Mouse (Mus musculus): Measurements from ENCODE around the gene Large1.
A peak's percentile ranks its signal among the peaks of the same experiment; 100 is the strongest.
"Not testable (repeated sequence)": the region's sequence is repeated elsewhere in the genome, so short reads cannot be mapped to it uniquely, and the experiment has no call there.

Large1 gene

DNA sequence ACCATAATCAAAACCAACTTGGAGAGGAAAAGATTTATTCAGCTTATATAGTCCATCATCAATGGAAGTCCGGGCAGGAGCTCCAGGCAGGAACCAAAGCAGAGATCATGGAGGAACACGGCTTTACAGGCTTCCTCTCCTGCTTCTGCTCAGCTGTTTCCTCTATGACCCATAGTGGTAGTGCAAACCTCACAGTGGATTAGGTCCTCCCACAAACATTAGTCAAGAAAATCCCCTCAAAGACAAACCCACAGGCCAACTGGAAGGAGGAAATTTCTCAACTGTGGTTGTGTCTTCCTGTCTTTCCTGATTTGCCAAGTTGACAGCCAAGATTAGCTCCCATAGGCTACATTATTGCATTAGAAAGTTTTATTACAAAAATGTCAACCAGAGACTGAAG lies 59.7 kb downstream of the Large1 start:
- no peak for DNase-seq

GRCm38 (mm10) chr8:73291630-73292029 lies 61.7 kb downstream of the Large1 start:
- no peak for DNase-seq

DNA sequence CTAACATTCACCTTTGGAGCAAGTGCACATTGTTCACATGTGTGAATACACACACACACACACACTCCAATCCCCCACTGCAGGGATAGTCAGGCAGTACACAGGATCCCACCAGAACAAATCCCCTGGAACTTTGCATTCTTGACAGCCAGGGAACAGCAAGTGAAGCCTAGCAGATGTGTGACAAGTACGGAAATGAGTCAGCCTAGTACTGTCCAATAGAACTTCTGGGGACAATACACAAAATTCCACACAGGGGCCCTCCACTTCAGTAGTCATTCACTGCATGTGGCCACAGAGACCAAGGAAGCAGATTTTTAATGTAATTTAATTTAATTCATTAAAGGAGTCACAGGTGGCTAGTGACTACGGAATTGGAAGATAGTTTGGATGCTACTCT lies 62.7 kb downstream of the Large1 start:
- no peak for DNase-seq

DNA sequence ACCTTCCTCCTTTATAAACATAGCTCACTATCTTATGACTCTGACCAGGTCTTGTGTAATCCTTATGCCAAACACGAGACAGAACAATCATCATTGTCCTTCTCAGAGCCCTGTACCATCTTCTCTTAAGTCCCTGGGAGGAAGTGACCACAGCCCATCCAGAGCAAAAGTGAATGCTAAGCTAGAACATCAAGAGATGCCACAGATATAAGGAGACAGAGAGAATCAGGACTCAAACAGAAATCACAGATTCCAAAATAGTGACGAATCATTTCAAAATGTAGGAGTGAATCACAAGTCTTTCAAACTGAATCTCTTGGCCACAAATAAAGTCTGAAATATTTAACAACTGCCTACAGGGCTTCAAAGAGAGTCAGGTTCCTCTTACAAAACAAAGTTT lies 63.5 kb downstream of the Large1 start:
- no peak for DNase-seq

DNA sequence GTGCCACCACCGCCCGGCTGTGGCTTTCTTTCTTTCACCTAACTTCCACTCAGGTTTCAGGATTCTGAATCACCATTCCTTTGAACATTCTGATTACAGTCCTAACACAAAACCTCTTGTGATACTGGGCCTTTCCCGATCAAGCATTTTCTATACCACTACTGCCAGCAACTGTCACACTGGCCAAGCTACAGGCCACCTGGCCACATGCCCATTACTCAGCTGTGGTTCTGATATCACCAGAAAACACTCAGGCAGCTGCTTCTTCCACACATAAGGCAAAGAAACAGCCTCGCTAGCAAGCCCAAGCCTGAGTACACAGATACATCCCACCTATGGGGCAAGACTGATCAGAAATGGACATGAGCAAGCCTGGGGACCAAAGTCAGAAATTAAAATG lies 71.3 kb downstream of the Large1 start:
- DNase-seq, result no peak

DNA sequence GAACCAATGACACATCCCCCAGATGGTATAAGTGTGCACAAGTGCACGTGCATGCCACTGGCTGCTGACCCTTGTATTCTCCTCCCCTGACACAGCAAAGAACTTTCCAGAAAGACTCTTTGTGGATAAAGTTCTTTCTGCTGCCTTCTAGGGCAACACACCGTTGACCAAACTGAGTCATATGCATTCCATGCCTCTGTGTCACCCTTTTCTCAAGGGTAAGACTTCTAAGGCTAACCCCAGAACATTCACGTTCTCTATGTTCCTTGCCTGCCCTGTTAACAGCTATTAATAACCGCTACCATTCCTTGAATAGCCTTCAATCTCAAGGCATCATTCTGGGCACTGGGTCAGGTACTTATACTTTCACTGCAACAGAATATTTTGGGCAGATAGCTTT lies 77.3 kb downstream of the Large1 start:
- no peak for DNase-seq

GRCm38 (mm10) chr8:73275445-73275844 lies 77.9 kb downstream of the Large1 start:
- DNase-seq, result not testable (repeated sequence)

DNA sequence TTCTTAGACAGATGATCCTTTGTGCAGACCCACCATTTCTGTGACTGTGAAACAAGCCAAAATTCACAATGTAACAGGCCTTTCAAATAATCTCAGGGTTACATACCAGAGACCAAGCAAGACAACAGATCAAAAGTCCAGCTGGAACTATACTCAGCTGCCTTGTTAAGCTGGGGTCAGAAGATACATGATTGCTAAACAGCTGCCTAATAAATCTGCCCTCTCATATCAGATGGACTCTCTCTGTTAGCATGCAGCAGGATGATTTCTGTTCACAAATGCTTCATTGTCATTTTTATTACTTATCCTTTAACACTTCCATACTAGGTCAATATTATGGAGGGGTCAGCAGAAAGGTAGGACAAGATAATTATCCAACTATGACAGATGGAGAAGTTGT lies 80.2 kb downstream of the Large1 start:
- DNase-seq, result no peak

DNA sequence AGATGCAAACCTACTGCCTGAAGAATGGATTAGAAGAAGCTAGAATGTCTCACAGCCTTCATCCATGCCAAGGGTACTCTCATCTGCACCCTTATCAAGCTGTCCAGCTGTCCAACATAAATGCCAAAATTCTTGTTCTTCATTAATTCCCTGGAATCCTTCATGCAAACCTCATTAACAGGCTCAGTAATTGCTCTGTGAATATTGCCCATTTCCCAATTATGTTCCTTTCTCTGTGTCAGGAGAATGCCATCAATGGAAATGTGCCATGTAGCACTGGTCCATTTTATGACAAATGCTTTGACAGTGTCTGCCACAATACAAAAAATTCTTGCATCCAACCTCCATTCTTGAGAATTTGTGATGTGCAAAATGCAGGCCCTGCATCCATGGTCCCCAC lies 82.3 kb downstream of the Large1 start:
- DNase-seq, result no peak

- no peak for DNase-seq
Measured at GRCm38 (mm10) chr8:73257981-73258380, 95.4 kb downstream of the Large1 start.

GRCm38 (mm10) chr8:73244186-73244585 lies 109.2 kb downstream of the Large1 start:
- DNase-seq, result no peak

DNA sequence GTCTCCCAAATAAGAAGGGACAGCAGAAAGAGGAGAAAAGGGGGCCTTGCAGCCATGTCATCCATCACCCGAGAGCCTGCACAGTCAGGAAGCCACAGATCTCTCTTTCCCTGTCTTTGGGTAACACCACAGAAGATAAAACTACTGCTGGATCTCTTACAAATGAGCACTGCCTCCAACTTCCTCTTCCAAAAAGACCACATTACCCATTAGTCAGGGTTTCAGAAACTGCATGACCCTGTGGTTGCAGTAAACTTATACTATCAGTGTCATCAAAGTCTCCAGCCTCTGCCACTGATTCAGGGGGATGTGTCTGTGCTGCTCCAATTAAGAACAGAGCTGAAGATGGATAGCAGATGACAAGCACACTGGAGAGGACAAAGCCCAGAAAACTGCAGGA lies 111.3 kb downstream of the Large1 start:
- DNase-seq, result no peak

DNA sequence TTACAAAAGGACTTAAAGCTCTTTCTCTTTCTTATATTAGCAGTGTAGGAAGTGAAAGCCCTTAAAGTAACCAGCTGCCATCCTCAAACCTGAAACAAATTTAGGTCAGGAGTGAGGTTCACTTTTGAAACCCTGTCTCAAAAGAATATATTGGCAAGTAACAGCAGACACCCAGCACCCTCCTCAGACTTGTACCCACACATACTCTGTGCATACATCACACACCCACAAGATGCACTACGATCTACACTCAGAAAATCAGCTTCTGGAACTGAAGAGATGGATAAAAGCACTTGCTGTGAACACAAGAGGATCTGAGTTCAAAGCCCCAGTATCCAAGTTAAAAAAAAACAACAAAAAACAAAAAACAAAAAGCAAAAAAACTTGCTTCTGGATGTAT lies 119.1 kb downstream of the Large1 start:
- no peak for DNase-seq

DNA sequence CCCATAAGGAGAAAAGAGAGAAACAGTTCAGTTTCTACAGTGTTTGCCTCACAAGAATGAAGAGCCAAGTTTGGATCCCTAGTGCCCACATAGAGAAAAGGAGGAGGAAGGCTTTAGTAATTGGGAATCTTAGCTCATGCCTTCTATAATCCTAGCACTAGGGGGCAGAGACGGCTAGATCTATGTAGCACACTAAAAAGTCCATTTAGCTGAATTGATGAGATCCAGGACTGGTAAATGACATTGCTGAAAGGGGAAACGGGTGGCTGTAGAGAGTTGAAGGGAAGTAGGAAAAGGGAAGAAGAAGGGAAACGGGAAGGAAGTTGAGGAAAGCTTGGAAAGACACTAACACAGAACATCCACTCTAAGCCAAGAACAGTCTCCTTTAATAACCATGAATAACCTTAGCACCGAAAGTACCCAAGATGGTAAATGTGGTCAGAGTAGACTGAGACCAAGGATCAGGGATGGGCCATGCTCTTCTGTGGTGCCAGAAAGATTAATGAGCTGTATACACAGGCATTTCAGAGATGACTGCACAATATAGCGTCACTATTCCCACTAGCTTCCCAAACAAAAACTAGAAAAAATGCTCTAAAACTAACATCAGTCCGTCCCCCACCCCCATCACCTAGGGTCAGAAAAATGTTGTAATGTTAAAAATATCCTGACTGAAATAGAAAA lies 119.8 kb downstream of the Large1 start:
- DNase-seq, result peak; percentile 11

GRCm38 (mm10) chr8:73226841-73227240 lies 126.5 kb downstream of the Large1 start:
- DNase-seq, result no peak

DNA sequence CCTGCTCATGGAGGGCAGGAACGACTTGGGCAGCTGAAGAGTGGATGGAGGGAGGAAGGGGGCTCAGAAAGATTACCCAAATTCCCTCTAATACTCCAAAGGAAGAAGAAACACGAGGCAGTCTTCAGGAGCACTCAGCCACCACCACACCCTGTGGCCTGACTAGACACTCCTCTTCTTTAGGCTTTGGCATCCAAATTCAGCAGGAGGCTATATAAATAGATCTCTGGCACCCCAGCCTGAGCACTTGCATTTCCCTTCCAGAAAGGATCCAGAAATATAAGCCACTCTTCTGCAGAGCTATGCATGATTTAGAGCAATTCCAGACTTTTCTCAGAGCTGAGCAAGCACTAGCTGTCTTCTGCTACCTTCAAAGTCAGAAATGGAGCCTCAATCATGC lies 127.7 kb downstream of the Large1 start:
- DNase-seq, result no peak

- DNase-seq, result no peak
Measured at GRCm38 (mm10) chr8:73219178-73219811, 134.0 kb downstream of the Large1 start.

DNA sequence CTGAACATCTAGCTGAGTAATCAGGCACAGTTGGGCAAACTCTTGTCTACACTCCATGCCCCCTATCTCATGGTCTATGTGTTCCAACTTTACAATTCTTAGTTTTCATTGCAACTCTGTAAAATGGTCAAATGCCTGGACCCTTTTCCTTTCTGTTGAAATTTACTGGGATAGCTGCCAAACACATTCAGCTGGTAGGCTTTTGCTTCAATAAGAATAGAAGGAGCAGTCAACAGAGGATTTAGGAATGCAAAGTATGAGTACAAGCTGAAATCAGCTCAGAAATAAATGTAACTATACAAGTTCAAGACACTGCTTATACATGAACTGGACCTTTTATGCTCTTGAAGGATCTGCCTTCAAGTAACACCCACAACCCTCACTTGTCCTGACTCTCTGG lies 146.5 kb downstream of the Large1 start:
- no peak for DNase-seq

DNA sequence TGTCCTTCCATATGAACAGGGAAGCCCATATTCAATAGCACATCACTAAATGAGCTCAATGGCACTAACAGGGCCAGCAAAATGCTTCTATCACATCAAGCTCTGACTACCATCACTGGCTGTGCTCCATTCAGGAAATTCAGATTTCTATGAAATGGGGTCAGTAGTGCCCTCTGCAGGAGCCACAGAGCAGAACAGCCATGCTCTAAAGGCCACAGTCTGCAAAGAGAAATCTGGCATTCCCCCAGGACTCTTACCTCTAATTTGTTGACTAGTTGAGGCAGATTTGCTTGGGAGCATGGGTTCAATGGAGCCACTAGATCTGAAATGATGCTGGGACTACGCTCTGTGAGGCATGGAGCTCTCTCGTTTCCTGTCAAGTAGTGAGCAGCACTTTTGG lies 151.5 kb downstream of the Large1 start:
- DNase-seq, result peak; percentile 6

- DNase-seq, result no peak
Measured at GRCm38 (mm10) chr8:73197714-73198113, 155.6 kb downstream of the Large1 start.

GRCm38 (mm10) chr8:73188684-73189083 lies 164.7 kb downstream of the Large1 start:
- DNase-seq, result no peak

GRCm38 (mm10) chr8:73187381-73187780 lies 166.0 kb downstream of the Large1 start:
- DNase-seq, result peak; percentile 11

- DNase-seq, result no peak
Measured at GRCm38 (mm10) chr8:73178434-73178833, 174.9 kb downstream of the Large1 start.

- no peak for DNase-seq
Measured at GRCm38 (mm10) chr8:73172661-73173060, 180.7 kb downstream of the Large1 start.

- no peak for DNase-seq
Measured at GRCm38 (mm10) chr8:73161994-73162393, 191.3 kb downstream of the Large1 start.
